Mouse (Mus musculus): Measurements from ENCODE around the gene Hepacam.

Hepacam gene

GRCm38 (mm10) chr9:37384284-37385182 is 17.4 kb downstream of the Hepacam start:
- peak in 1 of 2 experiments; percentile 20 for DNase-seq (ENCODE audit: low spot score in 2 of 2)

DNA sequence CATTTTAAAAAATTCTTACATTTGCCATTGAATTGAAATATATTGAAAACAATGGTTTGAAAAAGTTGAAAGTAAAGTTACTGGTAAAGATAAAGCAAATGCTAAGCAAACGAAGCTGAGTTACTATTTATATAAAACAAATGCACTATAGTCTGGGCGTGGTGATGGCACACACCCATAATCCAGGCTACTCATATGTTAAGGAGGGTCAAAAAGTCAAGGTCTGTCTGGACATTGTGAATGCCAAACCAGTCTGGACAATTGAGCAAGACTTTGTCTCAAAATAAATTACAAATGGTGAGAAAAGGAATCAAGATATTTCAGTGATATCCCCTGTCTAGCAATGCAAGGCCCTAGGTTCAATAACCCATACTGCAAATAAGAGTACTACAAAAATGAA is 23.7 kb downstream of the Hepacam start:
- no peak for DNase-seq (ENCODE audit: low spot score in 2 of 2)

GRCm38 (mm10) chr9:37392071-37392470 is 24.9 kb downstream of the Hepacam start:
- no peak for DNase-seq (ENCODE audit: low spot score in 2 of 2)

DNA sequence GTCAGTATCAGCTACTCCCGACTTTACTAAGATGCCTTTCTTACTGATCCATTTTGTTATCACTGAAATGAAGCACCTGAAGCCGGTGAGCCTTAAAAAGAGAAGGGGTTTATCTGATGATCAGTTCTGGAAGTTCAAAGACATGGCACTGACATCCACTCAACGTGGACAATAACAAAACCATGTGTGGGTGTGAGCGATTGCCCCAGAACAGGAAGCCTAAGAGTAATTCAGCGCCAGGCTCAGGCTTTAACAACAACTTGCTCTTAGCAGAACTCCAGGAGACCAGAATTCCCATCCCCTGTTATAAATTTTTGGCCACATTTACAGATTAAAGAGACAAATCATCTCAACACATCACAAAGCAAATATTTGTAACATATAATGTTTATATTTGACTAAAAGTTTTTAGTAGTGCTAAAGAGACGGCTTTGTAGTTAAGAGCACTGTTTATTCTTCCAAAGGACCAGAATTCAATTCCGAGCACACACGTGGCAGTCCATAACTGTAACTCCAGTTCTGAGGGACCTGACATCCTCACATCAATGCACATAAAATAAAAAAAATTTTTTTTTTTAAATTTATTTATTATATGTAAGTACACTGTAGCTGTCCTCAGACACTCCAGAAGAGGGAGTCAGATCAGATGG is 26.5 kb downstream of the Hepacam start:
- DNase-seq (ENCODE audit: low spot score in 2 of 2), result no peak

GRCm38 (mm10) chr9:37400585-37400984 is 33.4 kb downstream of the Hepacam start:
- no peak for DNase-seq (ENCODE audit: low spot score in 2 of 2)

DNA sequence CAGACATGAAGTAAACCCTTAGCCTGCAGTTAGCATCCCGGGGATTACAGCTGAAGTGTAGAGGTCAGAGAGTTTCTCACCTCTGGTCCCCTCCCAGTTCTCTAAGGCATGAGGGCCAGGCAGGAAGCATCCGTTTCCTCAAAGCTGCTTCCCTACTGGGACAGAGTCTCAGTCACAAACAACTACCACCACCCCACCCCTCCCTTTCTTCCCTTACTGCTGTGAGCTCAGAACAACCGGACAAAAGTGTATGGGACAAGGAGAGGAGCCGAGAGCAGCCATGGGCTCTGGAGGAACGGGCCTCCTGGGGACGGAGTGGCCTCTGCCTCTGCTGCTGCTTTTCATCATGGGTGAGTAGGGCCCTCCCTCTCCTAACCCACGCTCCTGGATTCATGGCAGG is 34.7 kb downstream of the Hepacam start, which contains the start of gene Robo4:
Robo4 (plus strand) TSS at position 96 of the 400 bp plus-strand sequence.
- no peak for DNase-seq (ENCODE audit: low spot score in 2 of 2)

GRCm38 (mm10) chr9:37402501-37402900 is 35.4 kb downstream of the Hepacam start:
- no peak for DNase-seq (ENCODE audit: low spot score in 2 of 2)

GRCm38 (mm10) chr9:37403011-37403410 is 35.9 kb downstream of the Hepacam start:
- no peak for DNase-seq (ENCODE audit: low spot score in 2 of 2)

DNA sequence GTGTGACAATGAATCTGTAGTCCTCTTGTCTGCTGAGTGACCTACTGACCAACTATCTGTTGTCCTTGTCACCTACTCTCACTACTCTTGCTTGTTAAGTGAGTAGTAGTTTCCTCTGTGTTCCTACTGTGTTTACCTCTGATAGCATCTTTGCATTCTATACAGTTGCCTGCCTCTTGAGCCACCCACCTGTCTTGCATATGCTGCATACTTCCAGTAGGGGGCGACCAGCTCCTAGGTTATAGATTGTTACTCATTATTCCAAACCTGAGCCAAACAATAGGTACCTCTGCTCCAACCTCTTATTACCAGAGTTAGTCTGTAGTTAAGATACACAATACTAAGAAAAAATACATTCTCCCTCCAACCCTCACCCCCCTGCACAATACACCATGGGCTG is 39.2 kb downstream of the Hepacam start:
- no peak for DNase-seq (ENCODE audit: low spot score in 2 of 2)

DNA sequence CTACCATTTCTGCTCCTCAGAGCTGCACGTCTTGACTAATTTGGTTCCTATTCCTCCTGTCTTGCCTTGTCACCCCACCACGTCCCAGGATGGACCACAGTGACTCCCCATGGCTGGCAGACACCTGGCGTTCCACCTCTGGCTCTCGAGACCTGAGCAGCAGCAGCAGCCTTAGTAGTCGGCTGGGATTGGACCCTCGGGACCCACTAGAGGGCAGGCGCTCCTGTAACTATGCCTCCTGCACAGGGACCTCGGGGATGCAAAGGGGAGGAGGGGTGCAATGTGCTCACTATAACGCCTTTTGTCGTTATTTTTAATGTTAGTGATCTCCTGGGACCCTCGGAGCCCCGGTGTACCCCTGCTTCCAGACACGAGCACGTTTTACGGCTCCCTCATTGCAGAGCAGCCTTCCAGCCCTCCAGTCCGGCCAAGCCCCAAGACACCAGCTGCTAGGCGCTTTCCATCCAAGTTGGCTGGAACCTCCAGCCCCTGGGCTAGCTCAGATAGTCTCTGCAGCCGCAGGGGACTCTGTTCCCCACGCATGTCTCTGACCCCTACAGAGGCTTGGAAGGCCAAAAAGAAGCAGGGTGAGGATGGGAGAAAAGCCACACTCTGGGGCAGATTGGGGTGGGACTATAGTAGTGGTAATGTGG is 40.8 kb downstream of the Hepacam start:
- no peak for DNase-seq (ENCODE audit: low spot score in 2 of 2)

GRCm38 (mm10) chr9:37409698-37410445 is 42.7 kb downstream of the Hepacam start:
- DNase-seq (ENCODE audit: low spot score in 2 of 2), result no peak

DNA sequence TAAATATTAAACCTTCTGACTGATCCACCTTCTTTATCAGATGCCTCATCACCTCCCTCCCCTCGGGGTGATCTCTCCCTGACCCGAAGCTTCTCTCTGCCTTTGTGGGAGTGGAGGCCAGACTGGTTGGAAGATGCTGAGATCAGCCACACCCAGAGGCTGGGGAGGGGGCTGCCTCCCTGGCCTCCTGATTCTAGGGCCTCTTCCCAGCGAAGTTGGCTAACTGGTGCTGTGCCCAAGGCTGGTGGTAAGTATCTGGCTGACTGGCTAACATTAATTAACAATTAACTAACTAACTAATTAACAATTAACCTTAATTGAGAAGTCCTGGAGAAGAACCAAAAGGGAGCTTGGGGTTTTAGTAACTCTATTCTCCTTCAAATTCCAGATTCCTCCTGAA is 45.8 kb downstream of the Hepacam start:
- no peak for DNase-seq (ENCODE audit: low spot score in 2 of 2)

- no peak for DNase-seq (ENCODE audit: low spot score in 2 of 2)
Observed at GRCm38 (mm10) chr9:37414666-37415065, 47.5 kb downstream of the Hepacam start.

- no peak for DNase-seq (ENCODE audit: low spot score in 2 of 2)
Observed at GRCm38 (mm10) chr9:37418791-37419190, 51.6 kb downstream of the Hepacam start.

GRCm38 (mm10) chr9:37420676-37421075 is 53.5 kb downstream of the Hepacam start:
- peak; percentile 70 to 83 for DNase-seq (ENCODE audit: low spot score in 2 of 2)

DNA sequence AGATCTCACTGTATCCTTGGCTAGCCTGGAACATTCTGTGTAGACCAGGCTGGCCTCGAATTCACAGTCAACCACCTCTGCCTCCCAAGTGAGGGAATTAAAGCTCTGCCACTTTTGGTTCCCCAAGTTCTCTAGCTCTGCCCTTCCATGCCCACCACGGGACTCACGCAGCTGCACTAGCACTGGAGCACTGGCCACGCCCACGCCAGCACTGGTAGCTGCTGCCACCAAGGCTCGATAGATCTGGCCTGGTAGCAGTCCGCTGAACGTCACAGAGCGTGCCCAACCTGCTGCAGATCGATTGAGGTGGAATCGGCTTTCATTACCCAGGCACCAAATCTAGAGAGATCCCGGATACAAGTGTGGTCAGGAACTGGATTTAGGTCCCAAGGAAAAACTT is 54.1 kb downstream of the Hepacam start:
- no peak for DNase-seq (ENCODE audit: low spot score in 2 of 2)

- DNase-seq (ENCODE audit: low spot score in 2 of 2), result peak; percentile 14 to 50
Observed at GRCm38 (mm10) chr9:37429326-37429725, 62.2 kb downstream of the Hepacam start.

GRCm38 (mm10) chr9:37430582-37430981 is 63.4 kb downstream of the Hepacam start:
- DNase-seq (ENCODE audit: low spot score in 2 of 2), result peak; percentile 70 to 85

DNA sequence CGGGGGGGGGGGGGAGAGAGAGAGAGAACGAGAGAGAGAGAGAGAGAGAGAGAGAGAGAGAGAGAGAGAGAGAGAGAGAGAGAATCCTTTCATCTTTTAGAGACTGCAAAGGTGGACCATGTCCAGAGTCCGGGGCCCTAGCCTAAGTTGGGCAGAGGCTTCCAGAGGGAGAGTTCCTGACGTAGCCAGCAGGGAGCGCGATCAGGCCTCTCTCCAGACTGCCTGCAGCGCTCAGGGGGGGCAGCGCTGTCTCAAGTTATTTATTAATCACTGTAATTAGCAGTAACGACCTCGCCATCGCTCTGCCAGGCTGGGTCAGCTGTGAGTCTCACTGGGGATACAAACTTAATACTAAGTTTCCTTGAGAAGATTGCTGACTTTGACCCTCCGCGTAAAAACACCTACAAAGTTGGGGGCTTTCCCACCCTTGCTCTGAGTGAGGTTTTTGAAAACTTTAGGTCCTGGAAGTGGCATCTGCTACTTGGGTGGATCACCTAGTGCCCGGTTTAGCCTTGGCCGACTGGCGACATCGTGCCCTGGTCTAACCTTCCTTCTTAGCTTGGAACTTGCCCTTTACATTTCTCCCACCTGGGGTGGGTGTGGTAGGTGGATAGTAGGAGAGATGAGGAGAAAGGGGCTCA is 65.0 kb downstream of the Hepacam start:
- DNase-seq (ENCODE audit: low spot score in 2 of 2), result peak; percentile 22 to 62

- DNase-seq (ENCODE audit: low spot score in 2 of 2), result peak; percentile 15 to 58
Observed at GRCm38 (mm10) chr9:37432720-37433421, 65.7 kb downstream of the Hepacam start, which contains the start of gene Robo3. Robo3 (minus strand) TSS chr9:37433246.

Data from urinary bladder, postnatal 4 days (tissue).